Mouse (Mus musculus): Measurements from ENCODE around the gene Erbin. TPM values are rescaled to one million over a fixed set of nuclear protein-coding genes. Genes with fewer than 3 reads are reported as not detected.
A peak's percentile ranks its signal among the peaks of the same experiment; 100 is the strongest.

The Erbin gene
- 7.9 and 8.3 TPM in 2 replicates for polyA plus RNA-seq (2015; fragmentation: Nextera tagmentation; extraction: Ambion mirVana)

- Histone ChIP-seq H3K9ac (peak within 1 kb of the TSS; percentile 92), H3K4me3 (peak within 1 kb of the TSS; percentile 95), H3K27me3 (replicated peaks) (no peaks in the 10 kb centered on the region; the same call in 1 of the 2 replicates), H3K4me2 (peak within 1 kb of the TSS; percentile 83), H3K4me1 (peaks cover 33% of the 10 kb centered on the region), H3K9me3 (no peaks in the 10 kb centered on the region), H3K36me3 (replicated peaks) (no peaks in the 10 kb centered on the region), H3K27ac (peak within 1 kb of the TSS; percentile 100)
- peak; percentile 79 for ATAC-seq (replicated peaks)
- under 1% methylated on average over 71 of the region's 93 CpGs for WGBS
Observed at GRCm38 (mm10) chr13:103920261-103920932, at the start of gene Erbin. Gene Erbin (minus strand): TSS chr13:103920514.

DNA sequence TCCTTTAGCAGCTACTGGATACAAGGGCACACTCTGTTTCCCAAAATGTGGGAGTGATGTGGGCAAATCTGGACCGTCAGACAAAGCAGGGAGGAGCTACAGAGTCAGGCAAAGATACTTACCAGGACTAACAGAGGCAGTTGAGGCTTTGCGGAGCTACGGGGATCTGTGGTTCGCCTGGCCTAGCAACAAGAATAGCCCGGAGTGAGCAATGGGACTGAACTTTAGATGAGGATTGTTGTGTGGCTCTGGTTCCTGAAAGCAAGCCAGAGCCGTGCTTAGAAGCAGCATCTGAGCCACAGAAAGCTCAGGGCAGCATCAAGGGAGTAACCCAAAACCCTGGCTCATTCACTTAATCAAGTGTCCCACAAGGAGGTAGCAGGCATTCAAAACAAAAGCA, 49.6 kb upstream of the Erbin start:
- Histone ChIP-seq H3K27ac (no peak overlapping the region), H3K4me2 (no peak overlapping the region), H3K9ac (no peak overlapping the region), H3K4me1 (no peaks in the 10 kb centered on the region), H3K36me3 (replicated peaks) (no peaks in the 10 kb centered on the region), H3K27me3 (replicated peaks) (no peaks in the 10 kb centered on the region), H3K9me3 (no peaks in the 10 kb centered on the region), H3K4me3 (no peak overlapping the region)
- 0 out of 2 replicates have a peak, but pooled peaks have one; percentile 52 for ATAC-seq (replicated peaks)
- WGBS, result 54% methylated on average over 6 of the region's 6 CpGs

DNA sequence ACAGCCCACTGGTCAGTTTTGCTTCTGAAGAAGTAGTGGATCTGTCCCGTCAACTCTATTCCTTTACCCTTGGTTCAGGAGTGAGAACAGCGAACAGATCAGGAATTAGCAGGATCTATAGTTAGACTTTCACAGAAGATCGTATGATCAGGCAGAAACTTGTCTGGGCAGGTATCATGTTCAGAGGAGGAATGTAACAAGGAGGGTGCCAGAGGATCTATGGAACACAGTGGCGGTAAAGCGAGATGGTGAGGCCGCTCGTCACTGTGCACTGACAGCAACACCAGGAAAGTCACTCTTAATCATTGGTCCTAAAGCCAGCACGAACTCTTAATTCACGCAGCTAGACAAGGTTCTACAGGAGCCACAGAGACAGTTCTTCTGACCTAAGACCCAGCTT, 47.7 kb upstream of the Erbin start:
- no peak for ATAC-seq (replicated peaks)
- 94% methylated on average over 9 of the region's 9 CpGs for WGBS
- Histone ChIP-seq H3K9ac (no peak overlapping the region), H3K27ac (no peak overlapping the region), H3K4me1 (no peaks in the 10 kb centered on the region), H3K9me3 (no peaks in the 10 kb centered on the region), H3K4me2 (no peak overlapping the region), H3K36me3 (replicated peaks) (no peaks in the 10 kb centered on the region), H3K27me3 (replicated peaks) (no peaks in the 10 kb centered on the region), H3K4me3 (no peak overlapping the region)

- no peak overlapping the region for H3K4me3 ChIP-seq
- H3K4me1 ChIP-seq, result no peaks in the 10 kb centered on the region
- no peak overlapping the region for H3K4me2 ChIP-seq
- no peak for ATAC-seq (replicated peaks)
- H3K9ac ChIP-seq, result no peak overlapping the region
- no peaks in the 10 kb centered on the region for H3K36me3 ChIP-seq (replicated peaks)
- H3K27ac ChIP-seq, result no peak overlapping the region
- H3K9me3 ChIP-seq, result no peaks in the 10 kb centered on the region
- H3K27me3 ChIP-seq (replicated peaks), result no peaks in the 10 kb centered on the region
- 86% methylated on average over 8 of the region's 8 CpGs for WGBS
Observed at GRCm38 (mm10) chr13:103966696-103967215, 46.4 kb upstream of the Erbin start.

DNA sequence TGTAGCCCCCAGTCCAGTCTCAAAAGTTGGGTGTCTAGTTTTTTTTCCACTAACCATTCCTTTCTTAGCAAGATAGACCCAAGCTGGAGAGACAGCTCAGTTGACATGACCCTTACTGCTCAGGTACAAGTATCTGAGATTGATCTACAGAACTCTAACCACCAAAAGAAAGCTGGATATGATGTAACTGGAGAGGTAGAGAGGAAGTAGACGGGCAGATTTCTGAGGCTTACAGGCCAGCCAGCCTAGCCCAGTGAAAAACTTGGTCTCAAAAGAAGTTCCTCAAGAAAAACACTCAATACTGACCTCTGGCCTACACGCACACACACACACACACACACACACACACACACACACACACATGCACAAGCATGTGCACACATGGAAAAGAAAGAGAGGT, 44.9 kb upstream of the Erbin start:
- H3K27ac ChIP-seq, result no peak overlapping the region
- 86% methylated on average over 2 of the region's 2 CpGs for WGBS
- ATAC-seq (replicated peaks), result no peak
- H3K9me3 ChIP-seq, result no peaks in the 10 kb centered on the region
- H3K27me3 ChIP-seq (replicated peaks), result no peaks in the 10 kb centered on the region
- H3K4me1 ChIP-seq, result no peaks in the 10 kb centered on the region
- H3K36me3 ChIP-seq (replicated peaks), result no peaks in the 10 kb centered on the region
- no peak overlapping the region for H3K4me3 ChIP-seq
- H3K4me2 ChIP-seq, result no peak overlapping the region
- no peak overlapping the region for H3K9ac ChIP-seq

DNA sequence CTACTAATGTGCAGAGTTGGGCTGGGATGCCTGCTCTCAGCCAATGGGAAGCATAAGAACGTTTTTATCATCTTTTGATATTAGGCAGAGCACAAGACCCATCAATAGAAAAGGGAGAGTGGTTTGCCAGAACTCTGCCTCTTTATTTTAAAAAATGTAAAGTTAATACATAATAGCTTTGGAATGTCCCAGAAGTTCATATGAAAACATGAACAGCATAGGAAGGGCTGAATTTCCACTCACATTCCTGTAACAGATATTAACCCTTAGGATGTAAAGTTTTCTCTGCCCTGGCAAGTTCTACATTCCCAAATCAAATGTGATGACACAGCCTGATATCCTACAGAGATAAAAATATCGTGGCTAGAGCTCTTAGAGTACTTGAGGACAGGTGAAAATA, 42.8 kb upstream of the Erbin start:
- 82% methylated on average over 2 of the region's 2 CpGs for WGBS
- no peak overlapping the region for H3K4me2 ChIP-seq

GRCm38 (mm10) chr13:103959841-103960240, 39.5 kb upstream of the Erbin start:
- no peak overlapping the region for H3K4me3 ChIP-seq
- no peak for ATAC-seq (replicated peaks)
- no peak overlapping the region for H3K27ac ChIP-seq
- H3K36me3 ChIP-seq (replicated peaks), result no peaks in the 10 kb centered on the region
- no peak overlapping the region for H3K4me2 ChIP-seq
- 86% methylated on average over 5 of the region's 5 CpGs for WGBS
- no peaks in the 10 kb centered on the region for H3K27me3 ChIP-seq (replicated peaks)
- H3K9me3 ChIP-seq, result no peaks in the 10 kb centered on the region
- H3K4me1 ChIP-seq, result no peaks in the 10 kb centered on the region
- no peak overlapping the region for H3K9ac ChIP-seq

More for the DNA sequence above, 42.8 kb upstream of the Erbin start:
- no peaks in the 10 kb centered on the region for H3K27me3 ChIP-seq (replicated peaks)
- ATAC-seq (replicated peaks), result no peak
- no peaks in the 10 kb centered on the region for H3K36me3 ChIP-seq (replicated peaks)
- H3K4me3 ChIP-seq, result no peak overlapping the region
- H3K27ac ChIP-seq, result no peak overlapping the region
- H3K4me1 ChIP-seq, result no peaks in the 10 kb centered on the region
- H3K9ac ChIP-seq, result no peak overlapping the region
- no peaks in the 10 kb centered on the region for H3K9me3 ChIP-seq

DNA sequence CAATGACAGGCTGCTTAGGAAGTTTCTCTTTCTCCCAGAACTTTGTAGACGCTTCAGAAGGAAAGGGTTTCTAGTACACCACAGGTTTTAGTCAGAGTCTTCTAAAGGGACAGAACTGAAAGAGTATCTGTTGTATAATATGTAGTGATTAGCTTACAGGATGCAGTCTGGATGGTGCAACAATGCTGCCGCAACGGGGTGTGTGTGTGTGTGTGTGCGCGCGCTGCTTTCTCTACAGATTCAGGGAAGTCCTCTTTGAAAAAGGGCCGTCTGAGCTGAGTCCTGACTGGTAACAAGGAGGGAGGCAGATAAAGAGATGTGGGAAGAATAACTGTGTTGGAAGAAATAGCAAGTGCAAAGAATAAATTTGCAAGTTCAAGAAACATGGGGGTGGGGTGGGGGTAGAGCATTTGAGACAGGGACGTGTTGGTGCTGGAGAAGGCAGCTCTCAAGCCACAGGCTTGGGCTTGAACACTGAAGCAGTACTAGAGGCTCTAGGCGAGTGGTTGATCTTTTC, 38.4 kb upstream of the Erbin start:
- ATAC-seq (replicated peaks), result no peak
- no peak overlapping the region for H3K9ac ChIP-seq
- H3K4me2 ChIP-seq, result no peak overlapping the region
- H3K36me3 ChIP-seq (replicated peaks), result no peaks in the 10 kb centered on the region
- no peak overlapping the region for H3K4me3 ChIP-seq
- no peaks in the 10 kb centered on the region for H3K4me1 ChIP-seq
- no peaks in the 10 kb centered on the region for H3K9me3 ChIP-seq
- 76% methylated on average over 9 of the region's 9 CpGs for WGBS
- no peak overlapping the region for H3K27ac ChIP-seq
- no peaks in the 10 kb centered on the region for H3K27me3 ChIP-seq (replicated peaks)

DNA sequence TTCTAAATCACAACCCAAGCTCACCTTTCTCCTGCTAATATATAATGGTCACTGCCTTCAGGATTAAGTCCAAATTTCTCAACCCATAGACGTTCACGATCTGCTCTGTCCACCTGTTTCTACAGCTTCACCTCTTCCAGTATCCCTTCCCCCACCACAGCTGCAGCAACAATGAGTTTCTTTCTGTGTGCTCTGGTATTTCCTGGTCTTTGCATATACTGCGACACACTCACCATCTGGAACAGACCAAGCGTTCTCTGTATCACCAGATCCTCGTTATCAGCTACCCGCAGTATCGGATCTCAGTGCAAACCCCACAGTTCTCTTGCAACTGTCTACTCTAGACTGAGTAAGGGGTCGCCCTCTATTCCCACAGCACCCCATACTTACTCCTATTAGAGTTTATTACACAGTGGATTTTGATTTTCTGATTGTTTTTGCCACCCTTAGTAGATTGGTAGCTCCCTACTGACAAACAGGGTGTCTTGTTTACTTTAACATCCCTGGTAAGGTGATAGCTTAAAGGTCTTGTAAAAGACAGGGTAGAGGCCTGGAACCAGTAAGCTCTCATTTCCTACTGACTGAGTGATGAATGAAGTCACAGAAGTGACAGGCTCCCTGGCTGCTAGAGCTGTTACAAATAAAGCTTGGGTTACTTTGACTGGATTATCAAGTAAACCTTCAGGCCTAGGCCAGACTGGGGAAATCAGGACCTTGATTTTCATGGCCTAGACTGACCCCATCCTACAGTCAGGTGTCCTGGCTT, 37.0 kb upstream of the Erbin start:
- H3K27me3 ChIP-seq (replicated peaks), result no peaks in the 10 kb centered on the region
- ATAC-seq (replicated peaks), result no peak
- no peaks in the 10 kb centered on the region for H3K36me3 ChIP-seq (replicated peaks)
- WGBS, result 81% methylated on average over 8 of the region's 8 CpGs
- H3K9me3 ChIP-seq, result no peaks in the 10 kb centered on the region
- no peak overlapping the region for H3K4me2 ChIP-seq
- H3K9ac ChIP-seq, result no peak overlapping the region
- no peak overlapping the region for H3K4me3 ChIP-seq
- no peak overlapping the region for H3K27ac ChIP-seq
- H3K4me1 ChIP-seq, result no peaks in the 10 kb centered on the region

DNA sequence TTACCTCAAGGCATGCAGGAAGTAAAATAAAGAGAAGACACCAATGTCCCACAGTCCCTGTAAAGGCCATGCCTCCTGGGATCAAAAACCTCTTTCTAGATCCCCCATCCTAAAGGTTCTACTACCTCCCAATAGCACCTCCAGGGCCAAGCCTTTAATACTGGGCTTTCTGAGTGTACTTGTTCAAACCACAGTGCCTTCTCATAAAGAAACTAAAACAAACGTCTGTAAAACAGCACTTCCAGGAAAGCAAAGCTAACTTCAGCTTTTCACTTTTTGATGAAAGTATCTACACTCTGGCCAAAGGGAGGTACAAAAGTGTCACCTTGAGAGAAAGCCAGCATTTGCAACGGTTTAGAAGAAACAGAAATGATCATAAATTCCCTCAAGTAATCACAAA, 35.3 kb upstream of the Erbin start:
- Histone ChIP-seq H3K9me3 (no peaks in the 10 kb centered on the region), H3K4me1 (no peaks in the 10 kb centered on the region), H3K27ac (no peak overlapping the region), H3K27me3 (replicated peaks) (no peaks in the 10 kb centered on the region), H3K36me3 (replicated peaks) (no peaks in the 10 kb centered on the region), H3K9ac (no peak overlapping the region), H3K4me3 (no peak overlapping the region), H3K4me2 (no peak overlapping the region)
- WGBS, result 69% methylated on average over 2 of the region's 2 CpGs
- ATAC-seq (replicated peaks), result no peak

- no peak for ATAC-seq (replicated peaks)
Observed at GRCm38 (mm10) chr13:103951393-103951792, 31.1 kb upstream of the Erbin start.

DNA sequence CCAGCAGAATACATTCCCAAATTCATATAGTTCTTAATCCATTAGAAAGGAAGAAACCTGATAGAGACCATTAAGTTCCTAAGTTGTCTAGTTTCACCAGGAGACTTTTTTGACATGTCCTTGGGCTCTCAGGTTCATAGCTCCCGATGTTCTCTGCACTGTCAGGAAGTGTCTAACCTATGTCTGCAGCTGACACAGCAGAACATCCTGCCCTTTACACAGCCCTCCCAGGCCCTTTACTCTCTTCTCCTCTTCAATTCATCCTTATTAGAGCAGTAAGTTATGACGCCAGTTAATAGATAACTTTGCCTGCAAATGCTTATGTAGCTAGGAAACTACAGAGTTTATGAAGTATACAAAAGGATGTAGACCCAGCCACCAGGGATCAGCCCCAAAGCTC, 20.5 kb upstream of the Erbin start:
- ATAC-seq (replicated peaks), result no peak

More at GRCm38 (mm10) chr13:103951393-103951792, 31.1 kb upstream of the Erbin start:
- no peak overlapping the region for H3K4me3 ChIP-seq
- H3K4me2 ChIP-seq, result no peak overlapping the region
- no peaks in the 10 kb centered on the region for H3K4me1 ChIP-seq
- no peaks in the 10 kb centered on the region for H3K36me3 ChIP-seq (replicated peaks)
- no peak overlapping the region for H3K9ac ChIP-seq
- no peaks in the 10 kb centered on the region for H3K9me3 ChIP-seq
- H3K27ac ChIP-seq, result no peak overlapping the region
- 91% methylated on average over 7 of the region's 7 CpGs for WGBS
- H3K27me3 ChIP-seq (replicated peaks), result no peaks in the 10 kb centered on the region

More for the DNA sequence above, 20.5 kb upstream of the Erbin start:
- no peak overlapping the region for H3K4me2 ChIP-seq
- H3K27me3 ChIP-seq (replicated peaks), result no peaks in the 10 kb centered on the region
- H3K27ac ChIP-seq, result no peak overlapping the region
- H3K36me3 ChIP-seq (replicated peaks), result no peaks in the 10 kb centered on the region
- WGBS, result 71% methylated on average over 2 of the region's 2 CpGs
- H3K4me3 ChIP-seq, result no peak overlapping the region
- H3K9me3 ChIP-seq, result no peaks in the 10 kb centered on the region
- no peak overlapping the region for H3K9ac ChIP-seq
- H3K4me1 ChIP-seq, result no peaks in the 10 kb centered on the region
